Mouse (Mus musculus) small intestine, adult 2 months (tissue): ENCODE measurements around the gene Prdm16. TPM values are rescaled to one million over a fixed set of nuclear protein-coding genes. Genes with fewer than 3 reads are reported as not detected.

Experiments used
- H3K27ac ChIP-seq: fragments of 200-500 bp; 2 replicates; pipeline ENCODE4 v1.5.1; 2012; ENCODE audit warnings: low read depth, low read length, control low read depth, inconsistent platforms; ENCODE audit not compliant: insufficient read depth
- H3K27me3 ChIP-seq: fragments of 200-500 bp; 2 replicates; pipeline ENCODE4 v1.6.1; 2012; ENCODE audit warnings: mild to moderate bottlenecking, moderate library complexity, low read length, inconsistent platforms; ENCODE audit not compliant: control insufficient read depth, insufficient read depth
- H3K36me3 ChIP-seq: fragments of 200-500 bp; 2 replicates; pipeline ENCODE4 v1.6.1; 2012; ENCODE audit warnings: mild to moderate bottlenecking, low read length, control low read depth, inconsistent platforms; ENCODE audit not compliant: control insufficient read depth, insufficient read depth
- H3K4me1 ChIP-seq: fragments of 200-500 bp; 2 replicates; pipeline ENCODE4 v1.6.1; 2012; ENCODE audit warnings: low read length, inconsistent platforms, mixed read lengths; ENCODE audit not compliant: control insufficient read depth, insufficient read depth, insufficient read length
- H3K4me3 ChIP-seq: fragments of 200-500 bp; 2 replicates; pipeline ENCODE4 v1.5.1; 2012; ENCODE audit warnings: low read depth, mild to moderate bottlenecking, control low read depth, inconsistent platforms, low read length, moderate library complexity
- CTCF ChIP-seq: fragments of 200-500 bp; IDR thresholded peaks from 2 replicates; pipeline ENCODE4 v1.5.1; 2012; ENCODE audit warnings: low read depth, mild to moderate bottlenecking, control low read depth, inconsistent platforms, low read length, moderate library complexity, mixed read lengths; ENCODE audit not compliant: insufficient replicate concordance, insufficient read length; ENCODE audit errors: extremely low read depth
- POLR2A ChIP-seq: fragments of 200-500 bp; IDR thresholded peaks from 2 replicates; pipeline ENCODE4 v1.6.1; 2012; ENCODE audit warnings: low read depth, mild to moderate bottlenecking, control low read depth, inconsistent platforms, low read length, moderate library complexity
- WGBS: fragments of 180-500 bp; shearing (Covaris S2); methylation state at CpG from one replicate; pipeline ENCODE4 v1.1.7; 2018; 5-methylcytosine and 5-hydroxymethylcytosine counted together
- polyA plus RNA-seq: library from polyadenylated mRNA; depleted of rRNA; stranded (reverse); fragments of >200 nt; gene quantifications from 2 replicates; pipeline ENCODE4 v1.2.3, GENCODE M21; 2012

Gene Prdm16
- polyA plus RNA-seq, 1 experiment, result 4.9 TPM

DNA sequence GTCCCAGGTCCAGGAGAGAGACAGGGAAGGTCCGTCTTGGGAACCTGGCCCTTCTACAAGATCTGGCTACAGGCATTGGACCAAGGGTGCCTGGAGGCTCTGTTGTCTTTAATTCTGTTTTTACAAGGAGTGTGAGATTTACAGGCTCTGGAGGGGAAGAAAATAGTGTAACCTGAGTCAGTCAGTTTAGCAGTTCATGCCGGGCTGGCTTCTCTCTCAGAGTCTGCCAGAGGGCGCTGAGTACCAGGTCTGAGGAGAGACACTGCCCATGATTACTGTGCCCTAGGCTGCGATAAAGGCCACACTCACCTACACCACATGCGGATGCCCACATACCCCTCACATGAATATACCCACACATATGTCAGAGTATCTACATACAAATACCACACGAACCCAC is 219.9 kb downstream of the Prdm16 start:
- Histone ChIP-seq H3K4me3 (no peak overlapping the region), H3K36me3 (no peaks in the 10 kb centered on the region), H3K4me1 (peaks cover 34% of the 10 kb centered on the region), H3K27ac (no peak overlapping the region), H3K27me3 (no peaks in the 10 kb centered on the region)
- WGBS, result 54% methylated on average over 6 of the region's 6 CpGs
- TF ChIP-seq CTCF (no peak), POLR2A (no peak)

DNA sequence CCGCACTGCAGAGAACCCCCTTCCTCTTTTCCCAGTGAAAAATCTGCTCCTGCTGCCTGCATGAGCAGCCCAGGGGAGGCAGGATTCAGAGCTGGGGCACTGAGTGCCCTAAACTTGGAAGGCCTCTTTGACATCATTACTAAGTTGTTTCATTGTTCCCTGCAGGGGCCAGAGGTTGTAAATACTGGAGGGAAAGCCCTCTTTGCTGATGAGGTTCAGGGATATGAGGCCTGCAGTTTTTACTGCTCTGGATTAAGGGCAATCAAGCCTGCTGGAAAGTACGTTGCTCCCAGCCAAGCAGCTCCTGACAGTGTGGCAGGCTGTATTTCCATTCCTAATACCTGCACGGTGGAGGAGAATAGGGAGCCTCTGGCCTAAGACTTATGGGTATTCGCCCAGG is 221.8 kb downstream of the Prdm16 start:
- TF ChIP-seq CTCF (no peak), POLR2A (no peak)
- Histone ChIP-seq H3K27me3 (no peaks in the 10 kb centered on the region), H3K4me1 (peaks cover 44% of the 10 kb centered on the region), H3K27ac (peak overlapping the region; percentile 37; the same call in 1 of the 2 replicates), H3K4me3 (no peak overlapping the region), H3K36me3 (no peaks in the 10 kb centered on the region)
- 34% methylated on average over 4 of the region's 4 CpGs for WGBS

DNA sequence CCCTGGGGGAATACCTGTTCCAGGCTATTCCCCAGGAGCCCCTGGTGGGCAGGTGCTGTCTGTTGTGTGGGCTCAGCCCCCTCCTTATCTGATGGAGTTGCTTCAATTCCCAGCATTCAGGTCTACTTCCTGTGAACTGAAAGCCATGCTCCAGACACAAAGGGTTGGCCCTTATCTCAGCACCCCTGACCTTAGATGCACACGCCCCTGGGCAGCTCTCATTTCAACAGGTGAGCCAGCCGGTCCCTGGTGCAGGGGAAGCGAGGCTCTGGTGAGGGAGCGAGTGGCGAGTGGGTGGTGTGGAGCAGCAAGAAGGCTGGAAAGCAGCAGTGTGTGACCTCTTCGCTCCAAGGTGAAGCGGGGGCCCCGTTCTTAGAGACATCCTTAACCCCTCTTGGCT is 226.1 kb downstream of the Prdm16 start:
- WGBS, result 31% methylated on average over 8 of the region's 8 CpGs
- Histone ChIP-seq H3K27me3 (no peaks in the 10 kb centered on the region), H3K4me3 (no peak overlapping the region), H3K4me1 (peaks cover 30% of the 10 kb centered on the region), H3K27ac (no peak overlapping the region; the same call in 1 of the 2 replicates), H3K36me3 (no peaks in the 10 kb centered on the region)
- TF ChIP-seq POLR2A (no peak), CTCF (no peak)

- peak overlapping the region; percentile 50 for H3K4me3 ChIP-seq
- H3K27ac ChIP-seq, result peak overlapping the region; percentile 77
- no peaks in the 10 kb centered on the region for H3K36me3 ChIP-seq
- no peaks in the 10 kb centered on the region for H3K27me3 ChIP-seq
- peaks cover 23% of the 10 kb centered on the region for H3K4me1 ChIP-seq
- 47% methylated on average over 10 of the region's 10 CpGs for WGBS
- TF ChIP-seq CTCF, result no peak
- TF ChIP-seq POLR2A, result no peak
Measured at GRCm38 (mm10) chr4:154409841-154410240, 226.8 kb downstream of the Prdm16 start.

DNA sequence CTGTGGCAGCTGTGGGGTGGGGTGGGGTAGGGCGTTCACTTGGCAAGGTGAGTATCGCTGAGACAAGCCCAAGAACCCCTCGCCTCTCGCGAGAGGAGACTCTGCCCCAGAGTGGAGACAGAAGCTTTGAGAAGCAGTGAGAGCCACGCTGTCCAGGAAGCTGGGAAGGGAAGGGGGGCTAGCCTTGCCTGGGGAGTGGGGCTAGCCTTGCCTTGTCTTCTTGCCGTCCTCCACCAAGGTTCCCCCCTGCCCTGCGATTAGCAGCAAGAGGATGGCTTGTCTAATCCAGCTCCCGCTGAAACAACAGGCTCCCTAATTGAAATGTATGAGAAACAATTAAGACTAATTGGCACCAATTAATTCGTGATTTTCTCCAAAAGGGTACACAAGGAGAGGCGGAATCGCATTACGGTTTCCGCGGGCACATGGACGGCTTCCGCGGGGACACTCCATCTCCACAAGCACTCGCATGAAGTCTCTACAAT is 227.4 kb downstream of the Prdm16 start:
- TF ChIP-seq CTCF (no peak), POLR2A (no peak)

GRCm38 (mm10) chr4:154402948-154403347 is 233.7 kb downstream of the Prdm16 start:
- TF ChIP-seq POLR2A (no peak), CTCF (no peak)
- Histone ChIP-seq H3K36me3 (no peaks in the 10 kb centered on the region), H3K27me3 (no peaks in the 10 kb centered on the region), H3K27ac (no peak overlapping the region), H3K4me3 (no peak overlapping the region), H3K4me1 (peaks cover 17% of the 10 kb centered on the region)
- 43% methylated on average over 4 of the region's 4 CpGs for WGBS

More for the DNA sequence above, 227.4 kb downstream of the Prdm16 start:
- Histone ChIP-seq H3K27ac (peak overlapping the region; percentile 77), H3K4me1 (peaks cover 23% of the 10 kb centered on the region), H3K4me3 (peak overlapping the region; percentile 50), H3K27me3 (no peaks in the 10 kb centered on the region), H3K36me3 (no peaks in the 10 kb centered on the region)
- 24% methylated on average over 19 of the region's 19 CpGs for WGBS

GRCm38 (mm10) chr4:154401982-154402932 is 234.4 kb downstream of the Prdm16 start:
- no peak overlapping the region for H3K27ac ChIP-seq
- no peaks in the 10 kb centered on the region for H3K36me3 ChIP-seq
- 30% methylated on average over 10 of the region's 10 CpGs for WGBS
- H3K4me3 ChIP-seq, result no peak overlapping the region
- peaks cover 17% of the 10 kb centered on the region for H3K4me1 ChIP-seq
- no peaks in the 10 kb centered on the region for H3K27me3 ChIP-seq
- TF ChIP-seq CTCF (no peak), POLR2A (no peak)
